Mouse (Mus musculus) ES-E14 (cell line): ENCODE measurements around the gene Shh. TPM values are rescaled to one million over a fixed set of nuclear protein-coding genes. Genes with fewer than 3 reads are reported as not detected.

Source experiments
- DNase-seq: peaks from one replicate; pipeline ENCODE4 v3.0.0-alpha.2; 2013; ENCODE audit warnings: low read depth, low spot score
- H3K27ac ChIP-seq: 2 replicates; pipeline ENCODE4 v1.5.1; 2012; ENCODE audit warnings: low read depth, mild to moderate bottlenecking, low read length, moderate library complexity, mixed read lengths; ENCODE audit not compliant: poor library complexity, insufficient read depth, severe bottlenecking
- H3K36me3 ChIP-seq: 2 replicates; pipeline ENCODE4 v1.6.1; 2012; ENCODE audit warnings: mild to moderate bottlenecking, low read length, moderate library complexity, mixed read lengths; ENCODE audit not compliant: control insufficient read depth, poor library complexity, insufficient read depth, severe bottlenecking
- H3K4me1 ChIP-seq, 2 experiments: fragments of 150-350 bp in 1 of 2; sonication (generic) in 1 of 2; 2 replicates each; pipeline ENCODE4 v1.6.1; 2012; ENCODE audit warnings: low read length in 2 of 2, mild to moderate bottlenecking in 1 of 2, mixed read lengths in 1 of 2; ENCODE audit not compliant: control insufficient read depth in 2 of 2, insufficient read depth in 2 of 2, poor library complexity in 1 of 2
- H3K4me3 ChIP-seq, 2 experiments: fragments of 150-350 bp in 1 of 2; sonication (generic) in 1 of 2; 2 replicates each; pipeline ENCODE4 v1.5.1; 2012; ENCODE audit warnings: low read length in 2 of 2, low read depth in 1 of 2, mild to moderate bottlenecking in 1 of 2, mixed read lengths in 1 of 2; ENCODE audit not compliant: insufficient read depth in 1 of 2, poor library complexity in 1 of 2, severe bottlenecking in 1 of 2
- H3K9ac ChIP-seq: 2 replicates; pipeline ENCODE4 v1.6.1; 2012; ENCODE audit warnings: low read depth, mild to moderate bottlenecking, low read length, mixed read lengths; ENCODE audit not compliant: poor library complexity, insufficient read depth, severe bottlenecking
- H3K9me3 ChIP-seq: fragments of 150-350 bp; sonication (generic); 2 replicates; pipeline ENCODE4 v1.6.1; 2012; ENCODE audit warnings: low read depth, mild to moderate bottlenecking, low read length; ENCODE audit not compliant: control insufficient read depth, insufficient read depth
- CHD2 ChIP-seq: IDR thresholded peaks from 2 replicates; pipeline ENCODE4 v1.6.1; 2014; ENCODE audit warnings: mild to moderate bottlenecking, low read depth, low read length, inconsistent platforms
- HCFC1 ChIP-seq: IDR thresholded peaks from 2 replicates; pipeline ENCODE4 v1.6.1; 2012; ENCODE audit warnings: low read length, inconsistent platforms, borderline replicate concordance; ENCODE audit not compliant: insufficient read depth
- MAFK ChIP-seq: IDR thresholded peaks from 2 replicates; pipeline ENCODE4 v1.6.1; 2014; ENCODE audit warnings: mild to moderate bottlenecking, low read depth, low read length, inconsistent platforms; ENCODE audit not compliant: insufficient read depth
- ZC3H11A ChIP-seq: IDR thresholded peaks from 2 replicates; pipeline ENCODE4 v1.6.1; 2012; ENCODE audit warnings: low read depth, mild to moderate bottlenecking, inconsistent platforms, low read length, borderline replicate concordance
- ZNF384 ChIP-seq: IDR thresholded peaks from 2 replicates; pipeline ENCODE4 v1.6.1; 2012; ENCODE audit warnings: low read depth, low read length, inconsistent platforms
- in situ Hi-C, 2 experiments: fragments of 600-800 bp; cut with MboI; formaldehyde crosslinking; loops; one replicate each; pipeline ENCODE4 v1.15.1; 2025; ENCODE audit warnings: low sequenced_read_pairs in 2 of 2, inconsistent platforms in 1 of 2; ENCODE audit not compliant: unreplicated experiment in 2 of 2
- total RNA-seq: library from RNA; depleted of rRNA; stranded (reverse); fragments of 300-350 nt; gene quantifications from 2 replicates; pipeline ENCODE4 v1.2.3, GENCODE M21; 2012; rRNA removed

Gene Shh
- total RNA-seq, 1 experiment, result not detected

GRCm38 (mm10) chr5:28413533-28413932 is 53.5 kb downstream of the Shh start:
- DNase-seq, result no peak
- no peaks in the 10 kb centered on the region for H3K4me1 ChIP-seq
- H3K27ac ChIP-seq, result no peak overlapping the region
- no peak overlapping the region for H3K9ac ChIP-seq
- H3K36me3 ChIP-seq, result peaks cover 35% of the 10 kb centered on the region
- H3K4me3 ChIP-seq, result no peak overlapping the region
- in situ Hi-C loops, result no loop called here
- TF ChIP-seq ZC3H11A (no peak), ZNF384 (no peak), CHD2 (no peak), HCFC1 (no peak), MAFK (no peak)
- no peaks in the 10 kb centered on the region for H3K9me3 ChIP-seq

- TF ChIP-seq HCFC1 (no peak), MAFK (no peak), ZNF384 (no peak), CHD2 (no peak)
These were observed 54.9 kb downstream of the Shh start for GRCm38 (mm10) chr5:28412006-28412685.

More at GRCm38 (mm10) chr5:28412006-28412685, 54.9 kb downstream of the Shh start:
- Histone ChIP-seq H3K9me3 (no peaks in the 10 kb centered on the region), H3K4me3 (no peak overlapping the region), H3K4me1 (no peaks in the 10 kb centered on the region), H3K9ac (no peak overlapping the region), H3K27ac (no peak overlapping the region), H3K36me3 (peaks cover 36% of the 10 kb centered on the region)
- DNase-seq, result no peak
- in situ Hi-C loops, result no loop called here

Other genes starting within 250 kb of the Shh start
- gene Cnpy1, start 221.4 kb downstream of the Shh start, total RNA-seq, result 76.9 and 152 TPM in 2 replicates
- 21.2 and 27.7 TPM in 2 replicates for gene Rbm33, start 150.1 kb downstream of the Shh start, total RNA-seq